Mouse (Mus musculus) adrenal gland, postnatal 36 days (tissue): ENCODE measurements at regions not wholly inside any gene's neighbourhood (a gene's known extent, or its start where the extent isn't known, plus 50 kb on each side); places are given as distances from the start of the nearest gene placed in this dataset.
A peak's percentile ranks its signal among the peaks of the same experiment; 100 is the strongest.

Source experiments
- DNase-seq, 2 experiments: peaks; one replicate each; pipeline ENCODE4 v3.0.0; 2021; ENCODE audit warnings: mixed read lengths in 1 of 2

DNA sequence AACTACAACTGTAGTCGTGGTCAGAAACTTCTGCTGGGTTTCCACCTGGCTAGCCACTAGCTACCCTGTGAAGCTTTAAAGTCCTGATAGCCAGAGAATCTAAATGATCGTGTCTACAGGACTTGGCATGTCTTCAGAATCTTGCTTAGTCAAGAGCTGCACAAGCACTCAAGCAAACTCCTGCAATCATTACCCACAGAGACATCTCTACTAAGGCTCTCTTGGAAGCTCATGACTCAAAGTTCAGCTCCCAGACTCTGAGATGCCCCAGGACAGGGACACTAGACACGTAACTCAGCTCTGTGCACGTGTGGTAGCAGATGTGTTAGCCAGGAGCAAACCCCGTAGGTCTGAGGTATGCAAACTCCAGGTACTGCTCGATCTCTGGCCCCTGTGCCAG lies 242.2 kb downstream of the Rybp start:
- DNase-seq = no peak

DNA sequence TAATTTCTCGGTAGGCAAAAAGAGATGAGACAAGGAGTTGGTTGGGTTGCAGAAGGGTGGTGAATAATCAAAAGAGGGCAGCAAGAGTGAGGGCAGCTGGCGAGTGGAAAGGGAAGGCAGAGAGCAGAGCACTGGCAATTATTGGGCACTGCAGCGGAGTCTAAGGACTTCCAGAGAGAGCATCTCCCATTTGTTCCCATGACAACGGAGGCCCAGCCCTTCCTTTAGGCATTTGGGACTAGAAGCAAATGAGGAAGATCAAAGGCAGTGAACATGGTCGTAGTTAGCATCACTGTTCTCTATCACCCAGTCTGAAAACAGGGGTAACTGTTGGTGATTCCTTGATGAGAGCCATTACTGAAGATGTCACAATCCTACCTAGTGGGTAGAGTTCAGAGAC lies 246.1 kb downstream of the Rybp start:
- DNase-seq = no peak

DNA sequence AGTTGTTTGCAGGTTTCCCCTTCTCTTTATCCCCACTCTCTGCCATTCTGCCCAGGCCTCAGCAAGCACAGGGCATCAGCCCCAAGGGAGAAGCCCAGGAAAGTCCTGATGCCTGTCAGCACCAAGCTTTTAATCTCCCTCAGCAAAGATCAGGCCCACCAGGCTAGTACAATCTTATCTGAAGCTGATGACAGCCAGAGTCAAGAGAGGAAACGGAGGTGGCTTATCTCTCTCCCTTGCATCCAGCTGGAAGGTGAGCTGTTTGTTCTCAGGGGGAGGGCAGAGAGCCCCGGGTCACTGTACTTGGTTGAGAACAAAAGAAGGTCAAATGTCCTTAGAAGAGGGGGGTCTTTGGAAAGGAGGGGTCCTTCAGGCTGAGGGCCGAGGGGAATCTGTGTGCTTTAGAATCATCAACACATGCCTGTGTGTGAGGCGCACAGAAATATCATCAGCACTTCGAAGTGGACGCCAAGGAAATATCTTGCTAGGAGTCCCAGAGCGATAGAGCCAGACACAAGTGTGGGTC lies 246.8 kb downstream of the Rybp start:
- no peak for DNase-seq

DNA sequence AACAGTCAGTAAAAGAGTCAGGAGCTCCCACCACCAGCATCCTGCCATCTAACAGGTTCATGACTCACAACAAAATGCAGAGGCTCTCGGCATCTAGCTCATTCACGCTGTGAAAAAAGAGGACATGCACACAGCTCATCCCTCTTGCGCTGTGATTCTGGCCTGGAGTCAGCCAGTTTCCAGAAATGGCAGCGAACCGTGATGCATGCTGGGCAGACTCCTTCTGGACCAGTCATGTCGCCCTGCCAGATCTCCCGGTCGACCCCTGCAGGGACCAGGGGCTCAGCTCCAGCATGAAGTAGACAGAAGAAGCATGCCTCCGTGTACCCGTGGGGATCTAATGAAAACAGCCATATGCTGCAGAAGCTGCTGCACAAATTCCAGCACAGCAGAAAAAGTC lies 254.6 kb downstream of the Rybp start:
- DNase-seq = no peak

DNA sequence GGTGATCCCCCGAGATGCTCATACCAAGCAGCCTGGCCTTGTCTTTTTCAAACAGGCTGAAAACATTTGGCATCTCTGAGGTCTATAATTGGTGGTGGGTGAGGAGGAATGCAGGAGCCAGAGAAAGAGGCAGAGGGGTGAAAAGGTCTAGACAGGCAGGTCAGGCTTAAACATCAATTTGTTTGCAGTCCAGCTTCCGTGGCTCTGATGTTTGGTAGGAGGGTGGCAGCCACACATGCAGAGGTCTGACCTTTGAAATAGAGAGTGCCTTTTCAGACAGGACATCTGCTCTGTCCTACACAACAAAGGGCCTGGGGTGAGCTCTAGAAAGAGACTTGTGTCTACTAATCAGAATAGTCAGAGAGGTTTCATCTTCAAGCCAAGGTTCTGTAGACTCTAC lies 256.8 kb downstream of the Rybp start:
- DNase-seq = no peak

DNA sequence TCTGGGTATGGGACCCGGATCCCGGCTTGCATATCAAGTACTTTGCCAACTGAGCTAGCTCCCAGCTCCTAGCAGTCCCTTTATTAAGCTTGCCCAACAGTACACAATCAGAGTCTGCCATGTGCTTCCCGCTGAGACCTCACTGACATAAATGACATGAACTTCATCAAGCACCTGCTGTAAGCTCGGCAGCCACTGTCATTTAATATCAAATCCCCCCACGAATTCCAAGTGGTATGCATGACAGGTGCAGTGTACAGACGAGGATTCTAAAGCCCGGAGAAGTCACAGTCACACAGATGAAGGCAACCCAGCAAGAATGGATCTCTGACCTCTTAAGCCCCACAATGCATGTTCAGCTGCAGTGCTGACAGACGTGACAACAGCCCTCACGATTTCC lies 257.3 kb downstream of the Rybp start:
- DNase-seq = no peak

DNA sequence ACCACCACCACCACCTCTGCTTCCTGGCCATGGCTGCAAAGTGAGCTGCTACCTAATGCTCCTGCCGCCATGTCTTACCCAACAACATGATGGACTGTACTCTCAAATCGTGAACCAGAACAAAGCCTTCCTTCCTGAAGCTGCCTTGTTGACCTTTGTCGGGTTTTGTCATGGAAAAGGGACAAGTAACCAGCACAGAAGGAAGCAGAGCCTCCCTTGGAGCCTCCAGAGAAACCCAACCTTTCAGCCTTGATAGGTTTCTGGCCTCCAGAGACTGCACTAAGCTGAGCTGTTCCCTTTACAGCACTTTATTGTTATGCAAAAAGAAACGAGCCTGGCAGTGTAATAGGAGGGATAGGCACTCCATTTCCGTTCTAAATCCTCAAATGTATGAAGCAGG lies 259.8 kb downstream of the Rybp start:
- no peak for DNase-seq

DNA sequence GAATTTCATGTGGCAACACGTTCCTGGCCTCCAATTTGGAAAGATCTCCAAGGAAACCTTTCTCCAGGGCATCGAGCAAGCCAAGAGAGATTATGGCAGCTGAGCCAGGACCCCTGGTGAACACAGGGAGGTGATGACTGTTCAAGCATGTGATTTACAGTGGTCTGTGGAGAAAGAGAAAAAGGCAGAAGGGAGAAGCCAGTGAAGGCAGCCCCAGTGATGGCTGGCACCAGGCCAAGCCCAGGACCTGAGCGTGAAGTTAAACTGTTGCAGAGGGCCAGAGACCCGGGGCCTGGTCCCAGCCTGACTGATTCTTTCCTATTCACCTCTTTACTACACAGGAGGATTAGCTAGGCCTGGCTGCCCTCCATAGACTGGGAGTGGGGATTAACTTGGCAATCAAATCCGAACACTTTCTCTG lies 261.7 kb downstream of the Rybp start:
- no peak for DNase-seq

DNA sequence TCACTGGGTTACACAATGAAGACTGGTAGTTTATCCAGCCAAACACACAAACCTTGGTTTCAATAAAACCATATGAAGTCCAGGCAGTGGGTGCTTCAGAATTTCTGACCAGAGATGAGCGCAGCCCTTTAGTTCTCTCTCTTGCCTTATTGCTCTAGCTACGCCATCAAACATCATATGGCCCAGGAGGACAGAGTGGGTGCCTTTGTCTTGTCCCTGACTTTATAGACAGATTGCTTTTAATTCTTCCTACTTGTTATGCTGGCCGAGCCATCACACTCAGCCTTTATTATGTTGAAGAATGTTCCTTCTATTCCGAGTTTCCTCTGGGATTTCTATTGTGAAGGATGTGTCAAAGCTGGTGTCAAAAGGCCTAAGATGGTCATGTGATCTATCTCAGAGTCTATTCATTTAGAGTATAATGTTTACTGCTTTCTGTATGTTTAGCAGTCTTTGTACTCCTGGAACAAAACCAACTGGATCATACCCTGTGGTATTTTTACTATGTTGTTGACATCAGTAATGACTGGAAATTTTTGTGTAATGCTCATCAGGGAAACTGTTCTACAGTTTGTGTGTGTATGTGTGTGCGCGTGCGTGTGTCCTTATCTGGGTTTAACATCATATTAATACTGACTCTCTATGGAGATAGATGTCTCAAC lies 263.7 kb downstream of the Rybp start:
- DNase-seq = no peak

DNA sequence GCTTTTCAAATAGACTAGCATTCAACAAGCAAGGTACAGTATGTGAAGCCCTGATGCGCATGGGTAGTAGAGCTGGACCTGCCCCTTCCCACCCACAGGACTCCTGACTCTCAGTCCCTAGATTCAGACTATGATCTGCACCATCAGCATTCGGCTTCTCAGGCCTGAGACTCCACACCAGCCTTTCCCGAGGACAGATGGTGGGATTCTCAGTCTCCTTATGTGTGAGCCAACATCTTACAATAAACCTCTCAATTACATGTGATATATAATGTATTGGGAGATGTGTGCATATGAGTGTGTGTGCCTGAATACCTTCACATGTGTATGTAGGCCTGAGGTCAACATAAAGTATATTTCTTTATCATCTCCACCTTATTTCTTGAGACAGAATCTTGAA lies 268.3 kb downstream of the Rybp start:
- DNase-seq = no peak

DNA sequence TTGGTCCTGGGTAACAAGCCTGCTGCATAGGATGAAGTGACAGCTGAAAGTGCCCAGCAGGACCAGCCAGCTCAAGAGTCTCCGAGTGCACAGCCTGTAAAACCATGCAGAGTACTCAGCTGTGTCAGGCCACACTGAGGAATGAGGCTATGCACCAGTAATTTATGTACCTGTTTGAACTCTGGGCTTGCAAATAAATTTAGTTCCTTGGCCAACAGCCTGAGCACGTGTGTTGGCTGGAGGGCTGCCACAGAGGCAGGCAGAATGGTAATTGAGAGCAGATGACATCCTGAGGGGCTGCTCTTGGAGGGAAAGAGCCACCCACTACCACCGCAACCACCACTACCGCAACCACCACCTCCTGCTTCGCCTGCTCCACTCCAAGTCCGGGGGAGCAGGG lies 273.3 kb downstream of the Rybp start:
- peak; percentile 56 to 65 for DNase-seq

DNA sequence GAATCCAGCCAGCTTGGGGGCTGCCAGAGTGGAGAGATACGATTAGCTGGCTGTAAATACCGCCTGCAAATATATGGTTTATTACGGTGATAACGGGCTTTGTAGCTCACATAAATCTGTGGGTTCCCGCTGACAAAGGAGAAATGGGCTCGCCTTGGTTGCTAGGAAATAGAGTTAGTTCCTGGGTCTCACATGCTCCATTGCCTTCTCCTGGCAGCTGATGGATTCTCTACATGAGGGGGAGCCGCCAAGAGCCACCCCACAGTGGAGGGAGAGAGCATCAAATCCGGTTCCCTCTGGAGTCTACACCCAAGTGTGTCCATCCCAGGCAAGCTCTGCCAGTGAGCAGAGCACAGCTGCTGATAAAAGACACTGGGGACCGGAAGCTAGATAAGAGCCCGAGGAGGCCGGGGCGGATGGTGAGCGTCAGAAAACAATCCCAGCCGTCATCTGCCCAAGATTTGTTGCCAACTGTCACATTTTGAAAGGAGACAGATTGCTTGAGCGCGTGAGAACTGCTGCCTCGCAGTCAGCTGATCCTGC lies 275.7 kb downstream of the Rybp start:
- peak; percentile 27 to 47 for DNase-seq

DNA sequence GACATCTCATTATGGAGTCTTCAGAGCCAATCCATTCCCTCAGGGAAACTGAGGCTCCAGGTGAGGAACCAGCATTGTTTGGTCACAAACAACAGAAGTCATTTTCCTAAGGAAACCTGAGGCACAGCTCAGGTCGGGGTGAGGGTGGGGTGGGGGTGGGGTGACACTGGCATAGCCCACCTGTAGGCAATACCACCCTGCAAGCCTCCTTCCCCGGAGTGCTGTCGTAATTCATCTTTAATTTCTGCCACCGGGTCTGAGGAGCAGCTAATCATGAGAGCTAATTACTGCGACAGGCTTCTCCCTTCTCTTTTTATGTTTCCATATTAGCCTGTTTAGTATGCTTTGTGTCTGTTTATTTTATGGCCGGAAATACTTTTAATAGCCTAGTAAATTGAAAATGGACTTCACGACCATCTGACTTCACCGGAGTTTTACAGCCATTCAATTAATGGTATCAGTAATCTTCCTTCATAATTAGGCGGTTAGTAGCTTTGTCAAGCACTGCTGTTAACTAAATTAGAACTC lies 276.3 kb downstream of the Rybp start:
- no peak for DNase-seq

DNA sequence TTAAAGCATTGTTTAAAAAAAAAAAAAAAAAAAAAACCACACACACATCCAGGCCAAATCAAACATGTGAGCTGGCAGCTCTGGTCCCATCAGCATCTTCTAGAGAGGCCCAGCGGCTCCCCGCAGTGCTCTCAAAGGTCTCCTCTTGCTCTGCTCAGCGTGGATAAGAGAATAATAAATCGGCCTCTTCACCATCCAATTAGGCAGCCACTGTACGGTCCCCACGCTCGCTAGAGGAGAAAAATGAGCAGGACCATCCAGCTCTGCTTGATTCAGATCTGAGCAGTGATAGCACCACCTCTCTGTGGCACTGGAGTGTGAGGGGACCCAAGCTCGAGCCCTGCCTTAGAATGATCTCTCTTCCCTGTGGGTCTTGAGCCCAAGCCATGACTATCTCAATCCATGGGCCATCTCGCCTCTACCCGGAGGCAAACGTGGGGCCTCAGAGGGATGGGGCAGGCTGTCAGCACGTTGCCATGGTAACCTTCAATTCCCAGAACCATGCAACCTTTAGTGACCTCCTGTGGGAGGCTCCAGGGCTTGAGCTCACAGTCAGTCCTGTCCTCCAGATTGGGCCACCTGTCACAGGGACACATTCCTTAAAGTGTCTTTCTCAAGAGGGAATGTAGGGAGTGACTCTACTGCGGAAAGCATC lies 273.6 kb upstream of the Prok2 start:
- no peak for DNase-seq

DNA sequence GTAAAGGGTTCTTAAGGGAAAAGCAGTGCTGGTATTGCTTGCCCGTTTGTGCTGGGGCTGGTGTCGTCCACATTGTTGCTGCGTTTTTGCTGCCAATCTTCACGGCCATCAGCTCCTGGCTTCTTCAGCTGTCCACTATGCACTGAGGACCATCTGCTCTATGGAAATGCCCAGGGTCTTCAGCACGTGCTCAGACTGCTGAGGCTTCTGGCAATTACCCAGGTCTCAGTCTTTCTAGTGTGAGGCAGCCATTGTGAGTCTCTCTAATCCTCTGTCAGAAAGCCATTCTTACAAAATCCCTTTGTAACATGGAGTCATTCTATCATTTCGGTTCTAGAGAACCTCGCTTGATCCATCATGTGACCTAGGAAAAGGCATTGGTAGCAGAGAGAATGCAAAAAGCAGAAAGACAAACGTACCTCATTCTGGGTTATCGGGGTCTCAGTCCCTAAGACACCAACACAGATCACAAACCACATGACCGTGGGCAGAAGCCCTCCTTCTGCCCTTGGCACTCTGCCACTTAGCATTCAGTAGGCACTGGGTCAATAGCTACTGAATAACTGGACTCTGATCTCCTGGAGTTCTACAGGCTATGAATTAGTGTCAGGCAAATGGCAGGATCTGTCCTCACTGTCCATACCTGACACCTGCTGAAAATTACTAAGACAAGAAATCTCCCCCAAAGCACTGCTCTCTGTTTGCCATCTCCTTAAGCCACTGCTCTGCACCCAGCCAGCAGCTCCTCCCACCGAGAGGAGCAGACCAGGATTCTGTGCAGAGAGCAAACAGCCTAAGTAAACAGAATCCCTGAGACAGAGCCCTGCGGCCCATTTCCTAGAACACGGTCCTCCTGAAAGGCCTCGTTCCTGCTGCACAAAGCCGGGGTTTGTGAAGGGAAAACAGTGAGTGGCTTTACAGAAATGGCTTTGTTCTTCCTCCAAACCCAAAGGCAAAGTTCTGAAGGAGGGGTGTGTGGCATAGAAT lies 270.1 kb upstream of the Prok2 start:
- no peak for DNase-seq

DNA sequence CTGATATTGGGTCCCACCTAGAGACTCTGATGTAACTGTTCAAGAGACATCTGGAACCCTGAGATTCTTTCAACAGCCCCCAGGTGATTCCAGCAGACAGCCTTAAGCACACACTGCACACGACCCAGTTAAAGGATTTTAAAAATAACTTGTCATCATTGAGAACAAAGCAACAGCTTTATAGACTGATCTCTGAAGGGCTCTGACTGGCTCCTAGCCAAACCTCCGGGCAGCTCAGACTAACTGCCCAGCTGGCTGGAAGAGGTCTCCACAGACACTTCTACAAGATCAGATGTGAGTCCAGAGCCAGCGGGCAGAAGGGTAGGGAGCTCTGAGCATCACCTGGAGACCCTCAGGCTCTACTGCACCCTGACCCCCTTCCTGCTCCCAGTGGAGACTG lies 267.8 kb upstream of the Prok2 start:
- peak; percentile 25 to 56 for DNase-seq

DNA sequence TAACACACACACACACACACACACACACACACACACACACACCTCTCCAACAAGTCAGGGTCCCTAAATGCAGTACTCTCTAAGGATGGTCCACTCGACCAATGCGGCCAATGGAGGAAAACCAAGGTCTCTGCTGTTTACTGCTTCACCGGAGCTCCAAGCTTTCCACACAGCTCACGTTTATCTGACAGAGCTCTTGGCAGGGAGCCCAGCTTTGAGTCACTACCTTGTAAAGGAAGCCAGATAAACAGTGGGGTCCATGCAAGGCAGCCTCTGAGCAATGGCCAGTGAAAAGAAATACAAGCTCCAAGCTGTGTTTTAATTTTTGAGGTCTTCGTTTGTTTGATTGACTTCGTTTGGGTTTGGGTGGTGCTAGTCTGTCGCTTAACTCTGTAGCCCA lies 264.9 kb upstream of the Prok2 start:
- peak; percentile 97 for DNase-seq

DNA sequence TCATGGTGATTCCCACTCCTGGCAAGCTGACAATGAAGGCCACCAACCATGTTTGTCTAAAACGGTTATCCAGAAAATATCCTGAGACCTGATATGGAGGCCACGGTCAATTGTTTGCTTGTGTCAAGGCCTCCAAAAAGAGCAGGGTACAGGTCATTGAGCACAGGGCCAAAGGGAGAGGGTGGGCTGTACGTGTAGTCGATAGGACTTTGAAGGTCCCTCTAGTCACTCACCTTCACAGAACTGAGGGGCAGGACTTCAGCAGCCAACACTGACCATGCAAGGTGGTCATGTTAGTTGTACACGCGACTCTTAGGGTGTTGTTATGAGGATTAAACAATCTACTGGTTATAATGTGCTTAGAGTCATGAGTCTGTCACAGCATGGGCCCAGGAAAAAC lies 264.4 kb upstream of the Prok2 start:
- no peak for DNase-seq

DNA sequence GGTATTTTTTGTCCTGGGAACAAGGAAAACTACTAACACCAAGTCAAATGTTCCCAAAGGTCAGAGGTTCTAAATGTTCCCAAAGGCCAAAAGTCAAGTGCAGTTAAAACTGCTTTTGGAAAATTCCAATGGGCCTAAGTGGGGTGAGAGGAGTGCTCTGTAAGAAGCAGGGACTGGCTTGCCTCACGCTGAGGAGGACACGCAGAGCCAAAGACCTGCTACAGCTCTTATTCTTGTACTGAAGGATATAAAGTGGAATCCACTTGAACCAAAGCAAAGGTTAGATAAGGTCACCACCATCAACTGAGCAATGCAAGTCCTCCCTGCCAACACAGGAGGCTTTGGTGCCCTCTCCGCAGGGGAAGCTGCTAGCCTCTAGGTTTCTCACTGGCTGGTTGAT lies 260.3 kb upstream of the Prok2 start:
- no peak for DNase-seq

DNA sequence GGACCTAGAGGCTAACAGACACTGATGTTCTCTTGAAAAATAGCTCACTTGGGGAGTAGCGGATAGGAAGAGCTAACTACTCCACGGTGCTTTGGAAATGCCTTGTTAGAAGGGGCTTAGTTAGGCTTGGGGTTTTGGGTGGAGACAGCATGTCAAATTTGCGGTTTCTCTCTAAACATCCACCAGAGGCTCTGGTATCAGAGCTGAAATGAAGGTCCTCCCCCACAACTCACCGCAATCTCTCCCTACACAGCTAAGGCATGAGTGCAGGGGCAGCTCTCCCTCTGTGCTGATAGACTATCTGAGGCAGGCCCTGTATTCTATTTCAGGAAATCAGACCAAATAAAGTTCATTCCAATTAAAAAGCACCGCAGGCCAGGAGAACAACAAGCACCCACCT lies 259.1 kb upstream of the Prok2 start:
- DNase-seq = no peak

DNA sequence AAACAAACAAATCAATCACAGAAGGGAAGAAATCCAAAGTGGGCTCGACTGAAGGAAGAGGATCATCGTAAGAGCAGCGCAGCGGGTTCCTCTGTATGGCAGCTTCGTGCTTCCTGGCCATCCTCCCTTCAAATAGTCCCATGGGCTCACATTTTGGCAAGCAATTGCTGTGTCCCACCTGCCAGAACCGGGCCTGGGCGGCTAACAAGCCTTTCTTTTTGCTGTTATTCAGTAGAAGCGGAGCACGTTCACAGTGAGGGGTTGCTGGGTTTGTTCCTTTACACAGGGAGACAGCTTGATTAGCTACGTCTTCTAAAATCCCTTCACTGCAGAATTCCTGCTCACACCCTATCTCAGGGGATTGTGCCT lies 258.6 kb upstream of the Prok2 start:
- no peak for DNase-seq

DNA sequence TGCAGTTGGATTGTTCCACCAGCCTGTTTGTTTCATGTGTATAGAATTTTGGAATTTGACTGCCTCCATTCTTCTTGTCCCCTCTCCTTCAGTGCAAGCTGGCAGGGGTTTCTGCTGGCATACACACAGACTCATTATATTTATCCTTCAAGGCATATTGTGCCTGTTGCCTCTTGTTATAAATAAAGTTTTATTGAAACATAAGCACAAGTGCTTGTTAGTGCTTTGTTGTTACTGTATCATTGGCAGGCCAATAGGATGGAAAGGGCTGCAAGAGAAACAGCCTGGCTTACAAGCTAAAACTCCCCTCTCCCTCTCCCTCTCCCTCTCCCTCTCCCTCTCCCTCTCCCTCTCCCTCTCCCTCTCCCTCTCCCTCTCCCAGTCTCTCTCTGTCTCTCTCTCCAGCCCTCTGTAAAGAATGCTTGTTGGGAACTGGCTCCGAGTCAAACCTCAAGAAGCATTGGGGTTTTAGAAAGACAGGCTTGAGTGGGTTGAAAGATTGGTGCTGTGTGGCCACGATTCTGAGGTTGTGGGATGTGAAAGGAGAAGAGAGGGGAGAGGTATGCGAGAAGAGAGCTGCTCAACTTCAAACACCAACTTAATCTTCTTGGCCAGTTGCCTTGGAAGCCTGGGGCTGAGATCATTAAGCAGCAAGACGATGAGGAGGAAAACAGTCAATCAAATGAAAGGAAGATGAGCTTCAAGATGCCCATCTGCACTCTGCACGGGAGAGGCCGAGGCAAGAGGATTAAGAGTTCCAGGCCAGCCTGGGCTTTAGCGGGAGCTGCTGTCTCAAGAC lies 258.1 kb upstream of the Prok2 start:
- DNase-seq = no peak
